7 mouse cellular contexts compared by ENCODE assay signal in genomic region chr2:119019131-119019530, GRCm38 (mm10). TPM values are rescaled to one million over a fixed set of nuclear protein-coding genes. Genes with fewer than 3 reads are reported as not detected.
DNase-seq lines count a peak whose midpoint lies in the region; ATAC-seq and TF ChIP-seq lines count a peak whose summit lies in the region.

No protein-coding gene starts in this region.

- peak; percentile 67 for DNase-seq in lung, embryonic 14.5 days
- DNase-seq in lung, adult 2 months, result no peak
- peak; percentile 72 for DNase-seq in embryonic facial prominence, embryonic 14.5 days (ENCODE audit: low spot score)
- DNase-seq in hindbrain, postnatal 0 days (ENCODE audit: low spot score), result peak; percentile 67
- no peak for DNase-seq in cerebellum, adult 8-10 months
- no peak for DNase-seq in frontal cortex, postnatal 14 days (ENCODE audit: low spot score in 2 of 2)

- H3K27me3 ChIP-seq in lung, embryonic 14.5 days (ENCODE audit: insufficient read depth, low read length), result no peaks in the 10 kb centered on the region
- H3K27me3 ChIP-seq in embryonic facial prominence, embryonic 14.5 days (replicated peaks; ENCODE audit: control insufficient read depth, insufficient read depth, low read length), result no peaks in the 10 kb centered on the region
- H3K27me3 ChIP-seq in hindbrain, postnatal 0 days (ENCODE audit: insufficient read depth, low read length), result no peaks in the 10 kb centered on the region
- no peaks in the 10 kb centered on the region for H3K27me3 ChIP-seq in neural tube, embryonic 15.5 days (replicated peaks)

- no peak overlapping the region for H3K4me3 ChIP-seq in lung, embryonic 14.5 days (ENCODE audit: low read depth, low read length)
- no peak overlapping the region for H3K4me3 ChIP-seq in lung, adult 2 months (replicated peaks; ENCODE audit: extremely low read depth, low read depth, low read length)
- H3K4me3 ChIP-seq in embryonic facial prominence, embryonic 14.5 days (ENCODE audit: low read depth, low read length), result no peak overlapping the region
- H3K4me3 ChIP-seq in hindbrain, postnatal 0 days (ENCODE audit: low read length), result no peak overlapping the region
- no peak overlapping the region for H3K4me3 ChIP-seq in neural tube, embryonic 15.5 days (replicated peaks)

- H3K27ac ChIP-seq in lung, embryonic 14.5 days (ENCODE audit: low read depth), result peak overlapping the region; percentile 81; the same call in 1 of the 2 replicates
- peak overlapping the region; percentile 67; the same call in 1 of the 2 replicates for H3K27ac ChIP-seq in embryonic facial prominence, embryonic 14.5 days (replicated peaks; ENCODE audit: low read depth, low read length)
- H3K27ac ChIP-seq in hindbrain, postnatal 0 days, result peak overlapping the region; percentile 41; the same call in 1 of the 2 replicates
- H3K27ac ChIP-seq in neural tube, embryonic 15.5 days (replicated peaks), result peak overlapping the region; percentile 71

- peak; percentile 61 for TF ChIP-seq CTCF in lung, embryonic 14.5 days (IDR thresholded peaks at IDR 0.05; ENCODE audit: low read depth)
- no peak for TF ChIP-seq CTCF in lung, adult 2 months (IDR thresholded peaks at IDR 0.05; ENCODE audit: insufficient read depth, low read length)
- TF ChIP-seq CTCF in hindbrain, postnatal 0 days (IDR thresholded peaks at IDR 0.05; ENCODE audit: low read depth), result peak; percentile 51

- no peak for TF ChIP-seq POLR2A in lung, adult 2 months (IDR thresholded peaks at IDR 0.05; ENCODE audit: borderline replicate concordance, extremely low read depth, low read depth, low read length)

- 11% methylated on average over 5 of the region's 5 CpGs for WGBS in lung, embryonic 14.5 days
- WGBS in lung, adult 2 months, result 50% methylated on average over 5 of the region's 5 CpGs
- WGBS in embryonic facial prominence, embryonic 14.5 days, result 17% methylated on average over 5 of the region's 5 CpGs
- 12% methylated on average over 5 of the region's 5 CpGs for WGBS in hindbrain, postnatal 0 days
- WGBS in neural tube, embryonic 15.5 days, result 4% methylated on average over 5 of the region's 5 CpGs

- peaks cover 29% of the 10 kb centered on the region for H3K36me3 ChIP-seq in lung, embryonic 14.5 days (ENCODE audit: insufficient read depth)
- peaks cover 40% of the 10 kb centered on the region for H3K36me3 ChIP-seq in embryonic facial prominence, embryonic 14.5 days (ENCODE audit: control insufficient read depth, insufficient read depth, low read length)
- H3K36me3 ChIP-seq in hindbrain, postnatal 0 days (ENCODE audit: insufficient read depth, low read length), result peaks cover 23% of the 10 kb centered on the region
- peaks cover 34% of the 10 kb centered on the region for H3K36me3 ChIP-seq in neural tube, embryonic 15.5 days

- peaks cover 5% of the 10 kb centered on the region; the same call in 1 of the 2 replicates for H3K4me1 ChIP-seq in lung, embryonic 14.5 days (ENCODE audit: insufficient read depth)
- peaks cover 3% of the 10 kb centered on the region; the same call in 1 of the 2 replicates for H3K4me1 ChIP-seq in lung, adult 2 months (ENCODE audit: control insufficient read depth, insufficient read depth, low read length)
- peaks cover 7% of the 10 kb centered on the region; the same call in 1 of the 2 replicates for H3K4me1 ChIP-seq in embryonic facial prominence, embryonic 14.5 days (ENCODE audit: control insufficient read depth, insufficient read depth, low read length)
- H3K4me1 ChIP-seq in hindbrain, postnatal 0 days (ENCODE audit: insufficient read depth, low read length), result no peaks in the 10 kb centered on the region
- H3K4me1 ChIP-seq in neural tube, embryonic 15.5 days, result peaks cover 20% of the 10 kb centered on the region

- peak overlapping the region; percentile 45 for H3K4me2 ChIP-seq in lung, embryonic 14.5 days
- peak overlapping the region; percentile 21; the same call in 1 of the 2 replicates for H3K4me2 ChIP-seq in embryonic facial prominence, embryonic 14.5 days (ENCODE audit: low read depth, low read length)
- H3K4me2 ChIP-seq in hindbrain, postnatal 0 days (ENCODE audit: low read depth, low read length), result 0 out of 2 replicates have a peak overlapping the region, but pooled peaks have one; percentile 21
- peak overlapping the region; percentile 41 for H3K4me2 ChIP-seq in neural tube, embryonic 15.5 days

- H3K9me3 ChIP-seq in lung, embryonic 14.5 days (ENCODE audit: low read depth, low read length), result no peaks in the 10 kb centered on the region
- H3K9me3 ChIP-seq in embryonic facial prominence, embryonic 14.5 days (ENCODE audit: control insufficient read depth, low read length), result 0 out of 2 replicates have a peak, but pooled peaks cover 4% of the 10 kb centered on the region
- H3K9me3 ChIP-seq in hindbrain, postnatal 0 days (ENCODE audit: low read length), result no peaks in the 10 kb centered on the region
- H3K9me3 ChIP-seq in neural tube, embryonic 15.5 days (replicated peaks), result no peaks in the 10 kb centered on the region

- peak; percentile 69 for ATAC-seq in lung, embryonic 14.5 days (ENCODE audit: insufficient read depth)
- ATAC-seq in embryonic facial prominence, embryonic 14.5 days (ENCODE audit: low read depth), result peak; percentile 87
- peak; percentile 75 for ATAC-seq in hindbrain, postnatal 0 days
- peak; percentile 69 for ATAC-seq in neural tube, embryonic 15.5 days (ENCODE audit: low FRiP score)

- no peak overlapping the region for H3K9ac ChIP-seq in lung, embryonic 14.5 days
- H3K9ac ChIP-seq in embryonic facial prominence, embryonic 14.5 days (ENCODE audit: low read depth, low read length), result peak overlapping the region; percentile 39; the same call in 1 of the 2 replicates
- H3K9ac ChIP-seq in hindbrain, postnatal 0 days (replicated peaks; ENCODE audit: low read length), result no peak overlapping the region
- no peak overlapping the region; the same call in 1 of the 2 replicates for H3K9ac ChIP-seq in neural tube, embryonic 15.5 days (replicated peaks)

RNA-seq across cellular contexts. Expression of gene Ccdc32, which starts 10.1 kb away (rescaled TPM):
- polyA plus RNA-seq in lung, embryonic 14.5 days (2014; fragmentation: Nextera tagmentation; extraction: Ambion mirVana), result 19.9 and 21.0 TPM in 2 replicates
- 5.8 and 7.5 TPM in 2 replicates for polyA plus RNA-seq in lung, adult 2 months (2012; rRNA removed)
- 22.6 and 23.8 TPM in 2 replicates for polyA plus RNA-seq in embryonic facial prominence, embryonic 14.5 days (2014; fragmentation: Nextera tagmentation; extraction: Ambion mirVana)
- 26.1 and 33.1 TPM in 2 replicates for total RNA-seq in hindbrain, postnatal 0 days (2014; rRNA removed)
- polyA plus RNA-seq in hindbrain, postnatal 0 days (2015; fragmentation: Nextera tagmentation; extraction: Ambion mirVana), result 47.7 and 47.9 TPM in 2 replicates
- 40.7 and 41.2 TPM in 2 replicates for polyA plus RNA-seq in neural tube, embryonic 15.5 days (2015; fragmentation: Nextera tagmentation; extraction: Ambion mirVana)

RNA-seq across cellular contexts. Expression of gene Rpusd2, which starts 15.5 kb away (rescaled TPM):
- 4.4 and 4.5 TPM in 2 replicates for polyA plus RNA-seq in lung, embryonic 14.5 days (2014; fragmentation: Nextera tagmentation; extraction: Ambion mirVana)
- 3.2 and 3.5 TPM in 2 replicates for polyA plus RNA-seq in lung, adult 2 months (2012; rRNA removed)
- polyA plus RNA-seq in embryonic facial prominence, embryonic 14.5 days (2014; fragmentation: Nextera tagmentation; extraction: Ambion mirVana), result 2.9 and 3.6 TPM in 2 replicates
- total RNA-seq in hindbrain, postnatal 0 days (2014; rRNA removed), result 10.4 and 11.2 TPM in 2 replicates
- 3.3 and 4.5 TPM in 2 replicates for polyA plus RNA-seq in hindbrain, postnatal 0 days (2015; fragmentation: Nextera tagmentation; extraction: Ambion mirVana)
- polyA plus RNA-seq in neural tube, embryonic 15.5 days (2015; fragmentation: Nextera tagmentation; extraction: Ambion mirVana), result 3.7 and 4.5 TPM in 2 replicates

RNA-seq across cellular contexts. Expression of gene Knl1, which starts 27.8 kb away (rescaled TPM):
- 57.3 and 58.1 TPM in 2 replicates for polyA plus RNA-seq in lung, embryonic 14.5 days (2014; fragmentation: Nextera tagmentation; extraction: Ambion mirVana)
- 0.03 and 0.12 TPM in 2 replicates for polyA plus RNA-seq in lung, adult 2 months (2012; rRNA removed)
- polyA plus RNA-seq in embryonic facial prominence, embryonic 14.5 days (2014; fragmentation: Nextera tagmentation; extraction: Ambion mirVana), result 31.7 and 36.0 TPM in 2 replicates
- 3.0 and 3.7 TPM in 2 replicates for total RNA-seq in hindbrain, postnatal 0 days (2014; rRNA removed)
- 10.0 and 14.3 TPM in 2 replicates for polyA plus RNA-seq in hindbrain, postnatal 0 days (2015; fragmentation: Nextera tagmentation; extraction: Ambion mirVana)
- polyA plus RNA-seq in neural tube, embryonic 15.5 days (2015; fragmentation: Nextera tagmentation; extraction: Ambion mirVana), result 5.2 and 20.1 TPM in 2 replicates

Comparison
In these comparisons a context has a peak if more than half of its experiments do, and no peak if none do; other contexts are left out.
1. DNase-seq: peak in lung, embryonic 14.5 days (single experiment), embryonic facial prominence, embryonic 14.5 days (single experiment) and hindbrain, postnatal 0 days (single experiment); none in lung, adult 2 months (single experiment), cerebellum, adult 8-10 months (single experiment) and frontal cortex, postnatal 14 days (0 of 2).
2. Peak in every context shown above with its lines, with median percentiles within 50 percentile points of each other: ATAC-seq, H3K27ac ChIP-seq and H3K4me2 ChIP-seq.